Mouse (Mus musculus): ENCODE measurements at regions not wholly inside any gene's neighbourhood (a gene's known extent, or its start where the extent isn't known, plus 50 kb on each side); places are given as distances from the start of the nearest gene placed in this dataset.

- TF ChIP-seq CTCF (IDR thresholded peaks at IDR 0.05; ENCODE audit: low read depth) (no peak), EP300 (IDR thresholded peaks at IDR 0.05; ENCODE audit: low read depth) (no peak)
Measured at GRCm38 (mm10) chr17:50365396-50365795, 72.0 kb upstream of the Dazl start.
